Mouse (Mus musculus) midbrain, embryonic 10.5 days (tissue): ENCODE data around the gene Lsr. TPM values are rescaled to one million over a fixed set of nuclear protein-coding genes. Genes with fewer than 3 reads are reported as not detected.

Experiments
- DNase-seq: peaks from one replicate; pipeline ENCODE4 v3.0.0-alpha.2; 2017; ENCODE audit warnings: low spot score
- H3K27ac ChIP-seq: fragments of 300-500 bp; sonication (generic); replicated peaks from 2 replicates; pipeline ENCODE4 v1.5.1; 2016; ENCODE audit warnings: mild to moderate bottlenecking
- H3K27me3 ChIP-seq: fragments of 300-500 bp; sonication (generic); 2 replicates; pipeline ENCODE4 v1.6.1; 2016; ENCODE audit warnings: low read depth, mild to moderate bottlenecking; ENCODE audit not compliant: poor library complexity, severe bottlenecking
- H3K36me3 ChIP-seq: fragments of 300-500 bp; sonication (generic); 2 replicates; pipeline ENCODE4 v1.6.1; 2016; ENCODE audit warnings: mild to moderate bottlenecking, moderate library complexity
- H3K4me1 ChIP-seq: fragments of 300-500 bp; sonication (generic); 2 replicates; pipeline ENCODE4 v1.6.1; 2016
- H3K4me3 ChIP-seq: fragments of 300-500 bp; sonication (generic); 2 replicates; pipeline ENCODE4 v1.5.1; 2016; ENCODE audit warnings: mild to moderate bottlenecking, moderate library complexity
- H3K9me3 ChIP-seq: fragments of 300-500 bp; sonication (generic); replicated peaks from 2 replicates; pipeline ENCODE4 v1.6.1; 2016; ENCODE audit warnings: mild to moderate bottlenecking
- WGBS: fragments of 180-500 bp; shearing (Covaris S2); methylation state at CpG from one replicate; pipeline ENCODE4 v1.1.7; 2016; 5-methylcytosine and 5-hydroxymethylcytosine counted together
- polyA plus RNA-seq: library from polyadenylated mRNA; unstranded; fragments of >200 nt; fragmentation: Nextera tagmentation; extraction: Ambion mirVana; gene quantifications from 2 replicates; pipeline ENCODE4 v1.2.1, GENCODE M21; 2016

Gene Lsr
- polyA plus RNA-seq, 1 experiment from 2014 or later = 25.3 TPM

DNA sequence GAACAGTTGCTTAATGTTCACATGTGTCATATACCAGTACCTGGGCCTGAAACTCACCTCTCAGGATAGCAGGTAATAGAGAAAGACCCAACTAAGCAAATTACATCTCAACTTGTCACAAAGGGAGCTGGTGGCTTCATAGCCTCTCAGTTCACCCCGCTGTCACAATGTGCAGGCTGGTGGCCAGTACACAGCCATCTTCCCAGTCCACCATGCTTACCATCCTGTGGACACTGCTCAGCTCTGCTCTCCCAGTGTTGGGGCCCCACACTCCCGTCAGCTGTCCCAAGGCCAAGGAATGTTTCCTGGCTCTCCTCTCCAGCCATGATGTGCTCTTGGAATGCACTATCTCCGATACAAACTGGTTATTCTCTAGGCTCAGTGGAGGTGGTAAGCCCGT is 8.4 kb upstream of the Lsr start:
- no peaks in the 10 kb centered on the region for H3K4me1 ChIP-seq
- no peak overlapping the region for H3K27ac ChIP-seq
- H3K9me3 ChIP-seq = no peaks in the 10 kb centered on the region
- no peaks in the 10 kb centered on the region for H3K36me3 ChIP-seq
- DNase-seq = no peak
- no peak overlapping the region for H3K4me3 ChIP-seq
- H3K27me3 ChIP-seq = no peaks in the 10 kb centered on the region
- WGBS = 91% methylated on average over 4 of the region's 4 CpGs

DNA sequence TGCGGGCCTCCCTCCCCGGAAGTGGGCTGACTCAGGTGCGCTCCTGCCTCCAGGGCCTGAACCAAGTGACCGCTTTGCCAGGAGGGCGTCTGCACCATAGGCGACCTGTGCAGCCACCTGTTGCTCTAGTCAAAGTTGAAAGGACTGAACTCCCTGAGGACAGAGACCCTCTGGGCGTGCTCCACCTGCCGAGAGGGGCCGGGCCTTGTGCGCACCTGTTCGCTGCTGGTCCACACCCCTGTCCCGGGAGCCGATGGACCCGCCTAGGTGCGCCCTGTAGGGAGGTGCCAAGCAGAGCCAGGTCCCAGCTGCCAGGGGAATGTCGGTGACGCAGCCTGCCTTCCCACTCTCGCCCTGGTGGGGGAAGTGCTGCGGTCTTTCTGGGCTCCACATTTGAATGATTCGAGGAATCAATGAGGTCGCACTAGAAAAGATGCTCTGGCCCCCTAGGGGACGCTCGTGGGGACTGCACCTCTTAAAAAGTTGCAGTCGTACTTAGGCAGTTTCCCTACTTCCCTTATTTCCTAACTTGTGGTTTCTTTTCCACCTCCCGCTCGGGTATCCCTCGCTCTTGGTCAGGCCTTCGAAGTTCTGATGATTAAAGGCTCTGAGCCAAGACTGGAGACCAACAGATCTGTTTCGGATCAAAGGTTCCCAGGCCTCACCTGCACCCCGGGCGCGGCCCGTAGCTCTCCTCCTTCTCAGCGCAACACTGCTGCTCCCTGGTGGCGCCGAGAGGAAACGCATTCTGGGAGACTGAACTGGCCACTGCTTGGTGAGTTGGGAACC is 431 bp upstream of the Lsr start, which contains the start of gene Fam187b:
Gene Fam187b (plus strand): TSS at position 290 of the 789 bp plus-strand sequence.
- DNase-seq = peak; percentile 88
- no peaks in the 10 kb centered on the region for H3K9me3 ChIP-seq
- WGBS = under 1% methylated on average over 37 of the region's 37 CpGs
- H3K27me3 ChIP-seq = peaks cover 22% of the 10 kb centered on the region
- H3K36me3 ChIP-seq = peaks cover 6% of the 10 kb centered on the region; the same call in 1 of the 2 replicates
- peaks cover 21% of the 10 kb centered on the region for H3K4me1 ChIP-seq
- H3K4me3 ChIP-seq = peak within 1 kb of the TSS; percentile 62
- H3K27ac ChIP-seq = peak within 1 kb of the TSS; percentile 79

DNA sequence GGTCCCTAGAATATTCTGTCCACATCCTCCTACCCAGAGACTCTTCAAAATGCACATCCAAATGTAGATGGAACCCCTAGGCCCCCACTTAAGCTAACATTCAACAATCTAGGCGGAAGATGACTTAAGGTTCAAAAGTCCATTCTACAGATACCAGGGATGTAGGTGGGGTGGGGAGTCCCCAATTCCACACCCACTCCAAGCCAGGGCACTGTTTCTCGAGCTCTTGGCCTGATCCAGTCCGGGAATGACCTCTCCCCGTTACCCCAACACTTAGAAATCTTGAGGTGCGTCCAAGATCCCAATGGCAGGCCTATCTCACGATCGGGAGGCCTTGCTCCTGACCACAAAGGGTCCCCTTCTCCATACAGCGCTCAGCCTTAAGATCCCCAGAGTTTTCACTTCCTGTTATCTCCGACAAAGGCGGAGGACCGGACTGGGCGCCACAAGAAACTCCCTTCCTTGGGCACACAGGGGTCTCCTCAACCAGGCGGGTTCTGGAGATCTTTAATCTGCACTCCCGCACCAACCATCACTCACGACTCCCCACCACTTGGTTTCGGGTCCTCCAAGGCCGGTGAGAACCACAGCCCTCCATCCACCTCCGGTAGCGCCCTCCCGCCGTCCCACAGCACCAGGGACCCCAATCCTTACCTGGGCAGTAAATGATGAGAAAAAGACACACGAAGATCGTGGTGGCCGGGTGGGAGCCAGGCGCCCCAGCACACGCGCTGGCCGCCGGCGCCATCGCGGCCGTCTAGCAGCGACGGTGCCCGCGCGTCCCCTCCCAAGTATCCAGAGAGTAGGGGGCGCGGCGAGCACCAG is 626 bp downstream of the Lsr start:
- 3% methylated on average over 41 of the region's 41 CpGs for WGBS
- Histone ChIP-seq H3K4me1 (peaks cover 21% of the 10 kb centered on the region), H3K4me3 (peak overlapping the region; percentile 62), H3K36me3 (peaks cover 6% of the 10 kb centered on the region; the same call in 1 of the 2 replicates), H3K27me3 (peaks cover 22% of the 10 kb centered on the region), H3K27ac (peak overlapping the region; percentile 79), H3K9me3 (no peaks in the 10 kb centered on the region)
- DNase-seq = peak; percentile 14

GRCm38 (mm10) chr7:30971901-30972300 is 1.4 kb downstream of the Lsr start:
- H3K4me3 ChIP-seq = no peak overlapping the region; the same call in 1 of the 2 replicates
- DNase-seq = no peak

GRCm38 (mm10) chr7:30969174-30969573 is 4.1 kb downstream of the Lsr start:
- Histone ChIP-seq H3K9me3 (no peaks in the 10 kb centered on the region), H3K27me3 (peaks cover 22% of the 10 kb centered on the region), H3K36me3 (peaks cover 11% of the 10 kb centered on the region; the same call in 1 of the 2 replicates), H3K4me3 (no peak overlapping the region), H3K4me1 (peaks cover 24% of the 10 kb centered on the region), H3K27ac (no peak overlapping the region)
- no peak for DNase-seq
- WGBS = 88% methylated on average over 4 of the region's 4 CpGs

More at GRCm38 (mm10) chr7:30971901-30972300, 1.4 kb downstream of the Lsr start:
- Histone ChIP-seq H3K36me3 (peaks cover 6% of the 10 kb centered on the region; the same call in 1 of the 2 replicates), H3K4me1 (peaks cover 21% of the 10 kb centered on the region), H3K27me3 (peaks cover 22% of the 10 kb centered on the region), H3K27ac (no peak overlapping the region), H3K9me3 (no peaks in the 10 kb centered on the region)
- 86% methylated on average over 15 of the region's 15 CpGs for WGBS

DNA sequence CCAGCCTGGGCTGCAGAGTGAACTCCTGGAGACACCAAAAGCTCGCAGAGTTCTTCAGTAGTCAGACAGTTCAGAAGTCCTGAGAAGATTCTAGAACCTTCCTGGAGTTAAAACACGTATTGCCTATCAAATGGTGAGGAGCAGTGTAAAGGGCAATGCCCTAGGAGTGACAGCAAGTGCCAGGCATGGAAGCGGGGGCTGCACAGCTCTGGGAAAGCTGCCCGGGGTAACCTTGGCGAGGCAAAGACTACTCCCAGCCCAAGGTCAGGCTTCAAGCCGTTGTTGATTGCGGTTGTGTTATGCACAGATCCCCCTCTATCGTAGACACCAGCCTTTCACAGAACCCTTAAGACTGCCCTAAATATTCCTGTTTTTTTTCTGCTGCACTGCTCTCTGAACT is 4.7 kb downstream of the Lsr start:
- WGBS = 96% methylated on average over 8 of the region's 8 CpGs
- peaks cover 13% of the 10 kb centered on the region; the same call in 1 of the 2 replicates for H3K36me3 ChIP-seq
- no peak overlapping the region for H3K4me3 ChIP-seq
- H3K27ac ChIP-seq = no peak overlapping the region
- H3K27me3 ChIP-seq = peaks cover 20% of the 10 kb centered on the region
- no peak for DNase-seq
- no peaks in the 10 kb centered on the region for H3K9me3 ChIP-seq
- peaks cover 20% of the 10 kb centered on the region for H3K4me1 ChIP-seq

DNA sequence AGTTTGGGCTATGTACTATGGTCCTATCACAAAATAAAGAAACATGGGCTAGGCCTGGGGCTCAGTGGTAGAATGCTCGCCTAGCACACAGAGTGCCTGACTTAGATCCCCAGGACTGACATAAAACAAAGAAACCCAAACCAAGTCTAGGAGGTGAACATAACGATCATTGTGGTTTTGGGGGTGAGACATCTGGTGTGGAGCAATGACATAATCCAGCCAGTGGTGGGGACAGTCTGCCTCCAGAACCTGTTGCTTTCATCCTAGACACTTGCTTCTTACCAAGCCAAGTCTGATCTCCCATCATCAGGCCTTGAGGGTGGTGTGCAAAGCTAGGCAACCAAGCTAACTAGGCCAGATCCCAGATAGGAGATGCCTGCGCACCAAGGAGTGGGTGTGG is 6.6 kb downstream of the Lsr start:
- H3K27me3 ChIP-seq = peaks cover under 1% of the 10 kb centered on the region
- no peak overlapping the region for H3K4me3 ChIP-seq
- H3K9me3 ChIP-seq = no peaks in the 10 kb centered on the region
- no peak for DNase-seq
- no peak overlapping the region for H3K27ac ChIP-seq
- peaks cover 18% of the 10 kb centered on the region; the same call in 1 of the 2 replicates for H3K36me3 ChIP-seq
- 92% methylated on average over 3 of the region's 3 CpGs for WGBS
- peaks cover 4% of the 10 kb centered on the region for H3K4me1 ChIP-seq

DNA sequence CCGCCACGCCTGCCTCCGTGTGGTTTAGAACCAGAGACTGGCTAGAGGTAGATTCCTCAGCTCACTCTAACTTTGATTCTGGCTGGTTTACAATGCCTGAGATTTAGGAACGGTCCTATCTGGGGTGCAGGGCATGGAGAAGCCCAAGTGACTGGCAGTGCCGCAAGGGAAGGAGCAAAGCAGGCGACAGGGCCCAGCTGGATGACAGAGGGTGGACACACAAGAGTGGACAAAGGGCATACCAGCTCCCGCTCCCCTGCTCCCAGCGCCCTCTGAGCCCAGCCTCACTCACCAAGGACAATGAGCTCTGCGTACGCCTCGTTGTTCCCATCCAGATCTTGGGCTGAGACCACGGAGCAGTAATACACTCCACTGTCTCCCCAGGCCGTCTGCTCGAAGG is 7.6 kb downstream of the Lsr start:
- no peak overlapping the region for H3K27ac ChIP-seq
- peaks cover 4% of the 10 kb centered on the region for H3K4me1 ChIP-seq
- H3K27me3 ChIP-seq = no peaks in the 10 kb centered on the region
- no peaks in the 10 kb centered on the region for H3K9me3 ChIP-seq
- WGBS = 79% methylated on average over 14 of the region's 14 CpGs
- no peak overlapping the region for H3K4me3 ChIP-seq
- H3K36me3 ChIP-seq = peaks cover 26% of the 10 kb centered on the region
- no peak for DNase-seq

DNA sequence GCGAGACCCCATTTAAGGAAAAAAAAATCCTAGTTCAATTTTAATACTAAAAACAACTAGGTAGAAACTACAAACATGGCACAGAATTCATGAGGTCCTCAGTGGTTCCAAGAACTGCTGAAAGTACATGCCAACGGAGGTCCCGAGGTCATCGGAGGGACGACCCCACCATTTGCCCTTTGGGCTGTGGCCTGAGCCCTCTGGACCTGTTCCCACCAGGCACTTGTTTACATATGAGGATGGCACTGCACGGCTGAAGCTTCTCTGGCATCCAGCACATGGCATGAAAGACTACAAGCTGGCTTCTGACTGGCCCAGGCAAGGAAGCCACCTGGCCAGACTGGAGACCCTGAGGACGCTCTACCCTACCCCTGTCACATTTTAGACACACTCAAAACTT is 8.9 kb downstream of the Lsr start:
- Histone ChIP-seq H3K9me3 (no peaks in the 10 kb centered on the region), H3K4me1 (peaks cover 4% of the 10 kb centered on the region), H3K36me3 (peaks cover 25% of the 10 kb centered on the region), H3K4me3 (no peak overlapping the region), H3K27ac (no peak overlapping the region), H3K27me3 (no peaks in the 10 kb centered on the region)
- 91% methylated on average over 7 of the region's 7 CpGs for WGBS
- DNase-seq = no peak

DNA sequence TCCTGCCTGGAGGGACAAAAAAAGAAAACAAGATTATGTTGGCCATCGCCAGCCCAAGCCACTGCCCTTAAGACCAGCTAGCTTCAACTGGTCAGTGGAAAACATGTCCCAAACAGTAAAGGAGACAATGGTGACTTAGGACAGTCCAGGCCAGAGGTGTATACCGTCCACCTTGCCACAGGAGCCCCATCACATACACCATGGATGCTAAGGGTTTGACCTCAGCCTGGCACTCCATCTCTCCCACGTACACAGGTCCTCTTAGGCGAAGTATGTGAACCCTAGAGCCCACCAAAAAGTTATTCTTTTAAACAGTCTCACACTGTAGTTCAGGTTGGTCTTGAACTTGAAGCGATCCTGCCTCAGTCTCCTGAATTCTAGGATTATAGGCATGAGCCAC is 10.4 kb downstream of the Lsr start:
- DNase-seq = no peak
- H3K9me3 ChIP-seq = no peaks in the 10 kb centered on the region
- H3K4me1 ChIP-seq = peaks cover 13% of the 10 kb centered on the region
- no peak overlapping the region for H3K4me3 ChIP-seq
- no peak overlapping the region for H3K27ac ChIP-seq
- 88% methylated on average over 5 of the region's 5 CpGs for WGBS
- H3K36me3 ChIP-seq = peaks cover 37% of the 10 kb centered on the region
- H3K27me3 ChIP-seq = no peaks in the 10 kb centered on the region

- Histone ChIP-seq H3K27me3 (no peaks in the 10 kb centered on the region), H3K4me1 (peaks cover 25% of the 10 kb centered on the region), H3K9me3 (no peaks in the 10 kb centered on the region), H3K36me3 (peaks cover 37% of the 10 kb centered on the region), H3K27ac (no peak overlapping the region), H3K4me3 (no peak overlapping the region)
- 91% methylated on average over 6 of the region's 6 CpGs for WGBS
- DNase-seq = no peak
Observed at GRCm38 (mm10) chr7:30959786-30960349, 13.4 kb downstream of the Lsr start.

GRCm38 (mm10) chr7:30958866-30959487 is 14.3 kb downstream of the Lsr start:
- Histone ChIP-seq H3K27me3 (no peaks in the 10 kb centered on the region), H3K9me3 (no peaks in the 10 kb centered on the region), H3K36me3 (peaks cover 46% of the 10 kb centered on the region), H3K4me3 (no peak overlapping the region), H3K4me1 (peaks cover 26% of the 10 kb centered on the region), H3K27ac (no peak overlapping the region)
- DNase-seq = no peak
- 93% methylated on average over 9 of the region's 9 CpGs for WGBS
